Mouse (Mus musculus): Measurements from ENCODE around the gene Gm28047. TPM values are rescaled to one million over a fixed set of nuclear protein-coding genes. Genes with fewer than 3 reads are reported as not detected.

The Gm28047 gene
- polyA plus RNA-seq, 1 experiment from 2014 or later: not detected

GRCm38 (mm10) chr15:102533926-102534325, 90.9 kb downstream of the Gm28047 start:
- peaks cover 57% of the 10 kb centered on the region for H3K36me3 ChIP-seq
- 91% methylated on average over 7 of the region's 7 CpGs for WGBS

GRCm38 (mm10) chr15:102532106-102532900, 92.6 kb downstream of the Gm28047 start:
- H3K4me3 ChIP-seq: no peak overlapping the region
- no peak overlapping the region for H3K9ac ChIP-seq (replicated peaks)
- H3K4me1 ChIP-seq: no peaks in the 10 kb centered on the region
- 88% methylated on average over 3 of the region's 3 CpGs for WGBS
- no peak overlapping the region for H3K4me2 ChIP-seq (replicated peaks)
- no peaks in the 10 kb centered on the region for H3K9me3 ChIP-seq
- peaks cover 66% of the 10 kb centered on the region for H3K36me3 ChIP-seq
- ATAC-seq (ENCODE audit: low FRiP score, low read depth): no peak
- no peak overlapping the region for H3K27ac ChIP-seq (replicated peaks)
- H3K27me3 ChIP-seq: no peaks in the 10 kb centered on the region

More at GRCm38 (mm10) chr15:102533926-102534325, 90.9 kb downstream of the Gm28047 start:
- no peak for ATAC-seq (ENCODE audit: low FRiP score, low read depth)
- no peaks in the 10 kb centered on the region for H3K9me3 ChIP-seq
- no peak overlapping the region for H3K4me3 ChIP-seq
- no peak overlapping the region for H3K9ac ChIP-seq (replicated peaks)
- no peaks in the 10 kb centered on the region for H3K27me3 ChIP-seq
- no peak overlapping the region for H3K27ac ChIP-seq (replicated peaks)
- H3K4me2 ChIP-seq (replicated peaks): no peak overlapping the region
- no peaks in the 10 kb centered on the region for H3K4me1 ChIP-seq

- no peak for ATAC-seq (ENCODE audit: low FRiP score, low read depth)
- H3K9ac ChIP-seq (replicated peaks): no peak overlapping the region
- H3K4me1 ChIP-seq: no peaks in the 10 kb centered on the region
- no peak overlapping the region for H3K4me3 ChIP-seq
- WGBS: 86% methylated on average over 4 of the region's 4 CpGs
- H3K9me3 ChIP-seq: no peaks in the 10 kb centered on the region
- H3K4me2 ChIP-seq (replicated peaks): no peak overlapping the region
- no peaks in the 10 kb centered on the region for H3K27me3 ChIP-seq
- no peak overlapping the region for H3K27ac ChIP-seq (replicated peaks)
- H3K36me3 ChIP-seq: peaks cover 63% of the 10 kb centered on the region
Measured at GRCm38 (mm10) chr15:102531586-102531985, 93.3 kb downstream of the Gm28047 start.

- peaks cover 57% of the 10 kb centered on the region for H3K36me3 ChIP-seq
- no peak for ATAC-seq (ENCODE audit: low FRiP score, low read depth)
- 82% methylated on average over 4 of the region's 4 CpGs for WGBS
Measured at GRCm38 (mm10) chr15:102530566-102530965, 94.3 kb downstream of the Gm28047 start.

GRCm38 (mm10) chr15:102528396-102528795, 96.5 kb downstream of the Gm28047 start:
- H3K9me3 ChIP-seq: no peaks in the 10 kb centered on the region
- H3K9ac ChIP-seq (replicated peaks): no peak overlapping the region
- peaks cover 60% of the 10 kb centered on the region for H3K36me3 ChIP-seq
- no peak for ATAC-seq (ENCODE audit: low FRiP score, low read depth)
- H3K27ac ChIP-seq (replicated peaks): no peak overlapping the region
- 94% methylated on average over 1 of the region's 1 CpGs for WGBS
- no peaks in the 10 kb centered on the region for H3K4me1 ChIP-seq
- no peak overlapping the region for H3K4me2 ChIP-seq (replicated peaks)
- H3K27me3 ChIP-seq: no peaks in the 10 kb centered on the region
- no peak overlapping the region for H3K4me3 ChIP-seq

More at GRCm38 (mm10) chr15:102530566-102530965, 94.3 kb downstream of the Gm28047 start:
- Histone ChIP-seq H3K4me3 (no peak overlapping the region), H3K27me3 (no peaks in the 10 kb centered on the region), H3K4me1 (no peaks in the 10 kb centered on the region), H3K27ac (replicated peaks) (no peak overlapping the region), H3K9me3 (no peaks in the 10 kb centered on the region), H3K9ac (replicated peaks) (no peak overlapping the region), H3K4me2 (replicated peaks) (no peak overlapping the region)

- H3K4me1 ChIP-seq: no peaks in the 10 kb centered on the region
- H3K27ac ChIP-seq (replicated peaks): no peak overlapping the region
- H3K36me3 ChIP-seq: peaks cover 56% of the 10 kb centered on the region
- WGBS: 71% methylated on average over 3 of the region's 3 CpGs
- H3K4me3 ChIP-seq: no peak overlapping the region
- no peak for ATAC-seq (ENCODE audit: low FRiP score, low read depth)
- H3K9ac ChIP-seq (replicated peaks): no peak overlapping the region
- no peaks in the 10 kb centered on the region for H3K9me3 ChIP-seq
- H3K27me3 ChIP-seq: no peaks in the 10 kb centered on the region
- no peak overlapping the region for H3K4me2 ChIP-seq (replicated peaks)
Measured at GRCm38 (mm10) chr15:102527936-102528335, 96.9 kb downstream of the Gm28047 start.

GRCm38 (mm10) chr15:102526111-102527002, 98.5 kb downstream of the Gm28047 start:
- peaks cover 64% of the 10 kb centered on the region for H3K36me3 ChIP-seq
- WGBS: 89% methylated on average over 6 of the region's 6 CpGs
- no peak overlapping the region for H3K9ac ChIP-seq (replicated peaks)
- ATAC-seq (ENCODE audit: low FRiP score, low read depth): no peak
- H3K4me2 ChIP-seq (replicated peaks): no peak overlapping the region
- H3K27me3 ChIP-seq: no peaks in the 10 kb centered on the region
- no peak overlapping the region for H3K4me3 ChIP-seq
- H3K9me3 ChIP-seq: no peaks in the 10 kb centered on the region
- no peaks in the 10 kb centered on the region for H3K4me1 ChIP-seq
- no peak overlapping the region for H3K27ac ChIP-seq (replicated peaks)

GRCm38 (mm10) chr15:102524892-102525485, 99.9 kb downstream of the Gm28047 start, which contains the start of gene Npff:
Gene Npff (minus strand): TSS chr15:102524942.
- no peak within 1 kb of the TSS for H3K4me3 ChIP-seq
- no peaks in the 10 kb centered on the region for H3K27me3 ChIP-seq
- 0 out of 2 replicates have a peak within 1 kb of the TSS, but pooled peaks have one; percentile 20 for H3K27ac ChIP-seq (replicated peaks)
- WGBS: 4% methylated on average over 3 of the region's 3 CpGs
- H3K9ac ChIP-seq (replicated peaks): no peak within 1 kb of the TSS; the same call in 1 of the 2 replicates
- H3K4me2 ChIP-seq (replicated peaks): no peak within 1 kb of the TSS
- peaks cover 66% of the 10 kb centered on the region for H3K36me3 ChIP-seq
- H3K9me3 ChIP-seq: no peaks in the 10 kb centered on the region
- no peak for ATAC-seq (ENCODE audit: low FRiP score, low read depth)
- H3K4me1 ChIP-seq: peaks cover under 1% of the 10 kb centered on the region; the same call in 1 of the 2 replicates

GRCm38 (mm10) chr15:102521480-102521879, 103.4 kb downstream of the Gm28047 start:
- no peaks in the 10 kb centered on the region for H3K27me3 ChIP-seq
- peaks cover 39% of the 10 kb centered on the region for H3K36me3 ChIP-seq
- H3K9me3 ChIP-seq: no peaks in the 10 kb centered on the region
- ATAC-seq (ENCODE audit: low FRiP score, low read depth): no peak
- H3K4me3 ChIP-seq: no peak overlapping the region
- peaks cover 13% of the 10 kb centered on the region for H3K4me1 ChIP-seq
- H3K4me2 ChIP-seq (replicated peaks): no peak overlapping the region
- no peak overlapping the region for H3K27ac ChIP-seq (replicated peaks)
- 84% methylated on average over 4 of the region's 4 CpGs for WGBS
- H3K9ac ChIP-seq (replicated peaks): no peak overlapping the region

- Histone ChIP-seq H3K27ac (replicated peaks) (no peak overlapping the region), H3K9me3 (no peaks in the 10 kb centered on the region), H3K36me3 (peaks cover 36% of the 10 kb centered on the region), H3K9ac (replicated peaks) (no peak overlapping the region), H3K27me3 (no peaks in the 10 kb centered on the region), H3K4me1 (peaks cover 21% of the 10 kb centered on the region), H3K4me3 (no peak overlapping the region), H3K4me2 (replicated peaks) (no peak overlapping the region)
- WGBS: 88% methylated on average over 4 of the region's 4 CpGs
- ATAC-seq (ENCODE audit: low FRiP score, low read depth): no peak
Measured at GRCm38 (mm10) chr15:102520416-102520815, 104.5 kb downstream of the Gm28047 start.

- Histone ChIP-seq H3K9me3 (no peaks in the 10 kb centered on the region), H3K4me3 (peak overlapping the region; percentile 71), H3K27me3 (no peaks in the 10 kb centered on the region), H3K4me2 (replicated peaks) (peak overlapping the region; percentile 92), H3K36me3 (peaks cover 35% of the 10 kb centered on the region), H3K9ac (replicated peaks) (peak overlapping the region; percentile 75), H3K4me1 (peaks cover 30% of the 10 kb centered on the region), H3K27ac (replicated peaks) (peak overlapping the region; percentile 97)
- WGBS: 73% methylated on average over 17 of the region's 17 CpGs
- ATAC-seq (ENCODE audit: low FRiP score, low read depth): no peak
Measured at GRCm38 (mm10) chr15:102519211-102520141, 105.4 kb downstream of the Gm28047 start.

Data from midbrain, embryonic 12.5 days (tissue).